Comparison of ENCODE assay signal across 16 mouse cellular contexts in genomic region chr10:49154134-49154533, GRCm38 (mm10).
"Had no signal": no experiment of that assay in that cellular context is flagged by ENCODE, and none has a peak within 500 bp of the region (broad histone marks: within the 10 kb centered on the region; RNA-seq: fewer than 3 reads in every experiment).

No protein-coding gene starts in this region.

- H3K4me2 ChIP-seq: neural tube, embryonic 13.5 days; neural tube, embryonic 15.5 days; stomach, embryonic 15.5 days had no signal

- H3K36me3 ChIP-seq: neural tube, embryonic 13.5 days; neural tube, embryonic 15.5 days; stomach, embryonic 15.5 days had no signal

- H3K9ac ChIP-seq: neural tube, embryonic 13.5 days; neural tube, embryonic 15.5 days; stomach, embryonic 15.5 days had no signal

- H3K4me1 ChIP-seq: neural tube, embryonic 13.5 days; neural tube, embryonic 15.5 days; stomach, embryonic 15.5 days had no signal

- H3K27me3 ChIP-seq: neural tube, embryonic 13.5 days; neural tube, embryonic 15.5 days; stomach, embryonic 15.5 days had no signal

- H3K4me3 ChIP-seq: neural tube, embryonic 13.5 days; neural tube, embryonic 15.5 days; stomach, embryonic 15.5 days had no signal

- H3K27ac ChIP-seq: neural tube, embryonic 13.5 days; neural tube, embryonic 15.5 days; stomach, embryonic 15.5 days; stomach, postnatal 0 days had no signal

- H3K9me3 ChIP-seq: neural tube, embryonic 13.5 days; neural tube, embryonic 15.5 days; stomach, embryonic 15.5 days had no signal

- DNase-seq: retina, postnatal 1 day; right cerebral cortex, adult 18-20 months; right cerebral cortex, postnatal 14 days; right cerebral cortex, postnatal 25 days; right cerebral cortex, postnatal 4 days; spleen, adult 18-20 months; thymus, adult 18-20 months; thymus, adult 2 months; thymus, postnatal 14 days; thymus, postnatal 25 days; thymus, postnatal 36 days; thymus, postnatal 4 days had no signal
